Mouse (Mus musculus) regulatory T cell (primary cell): ENCODE results near the gene Rasgrp1.

Experiments
- in situ Hi-C: fragments of 300-600 bp; cut with MboI, MseI; formaldehyde crosslinking; loops from one replicate; pipeline ENCODE4 v1.15.1; 2025; ENCODE audit warnings: high pct_unique_total_duplicates

The Rasgrp1 gene

GRCm38 (mm10) chr2:117250001-117250510 is 92.7 kb downstream of the Rasgrp1 start:
- in situ Hi-C loops: no loop called here

GRCm38 (mm10) chr2:117249255-117250000 is 93.4 kb downstream of the Rasgrp1 start, which contains the start of gene Fam98b:
Gene Fam98b (plus strand): TSS chr2:117249739.
- in situ Hi-C loops: no loop called here

DNA sequence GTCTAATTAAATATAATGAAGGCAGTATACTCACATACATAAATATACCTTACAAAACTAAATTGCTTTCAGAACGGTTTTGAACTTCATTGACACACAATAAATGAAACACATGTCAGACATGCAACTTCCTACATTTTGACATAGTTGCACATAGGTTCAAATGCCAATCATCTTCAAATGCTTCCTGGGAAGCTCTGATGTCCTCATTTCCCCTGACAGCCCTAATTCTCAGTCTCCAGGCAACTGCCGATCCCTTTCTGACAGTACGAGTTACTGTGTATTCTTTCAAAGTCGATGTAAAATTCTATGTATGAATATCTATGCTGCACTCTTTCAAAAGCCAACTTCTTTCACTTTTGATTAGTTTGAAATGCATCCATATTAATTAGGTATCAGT is 100.8 kb downstream of the Rasgrp1 start:
- in situ Hi-C loops: no loop called here

GRCm38 (mm10) chr2:117231257-117231656 is 111.5 kb downstream of the Rasgrp1 start:
- in situ Hi-C loops: loop anchor here (5.0 kb wide), 1 partner anchor 339 kb away; no protein-coding TSS in a partner anchor

- in situ Hi-C loops: loop anchor here (5.0 kb wide), 1 partner anchor 338 kb away; no protein-coding TSS in a partner anchor
These were observed 112.5 kb downstream of the Rasgrp1 start for GRCm38 (mm10) chr2:117230261-117230660.
